Mouse (Mus musculus) intestine, embryonic 16.5 days (tissue): ENCODE measurements around the gene Zfp981. TPM values are rescaled to one million over a fixed set of nuclear protein-coding genes. Genes with fewer than 3 reads are reported as not detected.
"Not testable (repeated sequence)": the region's sequence is repeated elsewhere in the genome, so short reads cannot be mapped to it uniquely, and the experiment has no call there.

Experiments used
- ATAC-seq: fragments of 200-750 bp; cut with Nextera tagmentation; 2 replicates; pipeline ENCODE4 v1.8.0; 2017; ENCODE audit warnings: moderate TSS enrichment, moderate library complexity
- H3K27ac ChIP-seq: fragments of 300-500 bp; sonication (generic); 2 replicates; pipeline ENCODE4 v1.5.1; 2014; ENCODE audit warnings: mild to moderate bottlenecking, low read length
- H3K27me3 ChIP-seq: fragments of 300-500 bp; sonication (generic); replicated peaks from 2 replicates; pipeline ENCODE4 v1.6.1; 2014; ENCODE audit warnings: low read length, control low read depth, mixed read lengths; ENCODE audit not compliant: control insufficient read depth, insufficient read depth
- H3K36me3 ChIP-seq: fragments of 300-500 bp; sonication (generic); 2 replicates; pipeline ENCODE4 v1.6.1; 2014; ENCODE audit warnings: low read length, control low read depth; ENCODE audit not compliant: control insufficient read depth, insufficient read depth
- H3K4me1 ChIP-seq: fragments of 300-500 bp; sonication (generic); 2 replicates; pipeline ENCODE4 v1.6.1; 2014; ENCODE audit warnings: low read length, control low read depth, mixed read lengths; ENCODE audit not compliant: control insufficient read depth, insufficient read depth
- H3K4me2 ChIP-seq: fragments of 300-500 bp; sonication (generic); 2 replicates; pipeline ENCODE4 v1.6.1; 2014; ENCODE audit warnings: low read depth, low read length, control low read depth
- H3K4me3 ChIP-seq: fragments of 300-500 bp; sonication (generic); 2 replicates; pipeline ENCODE4 v1.5.1; 2014; ENCODE audit warnings: mild to moderate bottlenecking, low read length
- H3K9ac ChIP-seq: fragments of 300-500 bp; sonication (generic); 2 replicates; pipeline ENCODE4 v1.6.1; 2014; ENCODE audit warnings: low read depth, low read length
- H3K9me3 ChIP-seq: fragments of 300-500 bp; sonication (generic); 2 replicates; pipeline ENCODE4 v1.6.1; 2016; ENCODE audit warnings: low read length, control low read depth; ENCODE audit not compliant: control insufficient read depth
- WGBS: fragments of 180-500 bp; shearing (Covaris S2); extraction: QIAGEN DNeasy Blood & Tissue Kit; methylation state at CpG from one replicate; pipeline ENCODE4 v1.1.7; 2014; 5-methylcytosine and 5-hydroxymethylcytosine counted together
- polyA plus RNA-seq: library from polyadenylated mRNA; unstranded; fragments of >200 nt; fragmentation: Nextera tagmentation; extraction: Ambion mirVana; gene quantifications from 2 replicates; pipeline ENCODE4 v1.2.1, GENCODE M21; 2015

The Zfp981 gene
- polyA plus RNA-seq, 1 experiment from 2014 or later = not detected

DNA sequence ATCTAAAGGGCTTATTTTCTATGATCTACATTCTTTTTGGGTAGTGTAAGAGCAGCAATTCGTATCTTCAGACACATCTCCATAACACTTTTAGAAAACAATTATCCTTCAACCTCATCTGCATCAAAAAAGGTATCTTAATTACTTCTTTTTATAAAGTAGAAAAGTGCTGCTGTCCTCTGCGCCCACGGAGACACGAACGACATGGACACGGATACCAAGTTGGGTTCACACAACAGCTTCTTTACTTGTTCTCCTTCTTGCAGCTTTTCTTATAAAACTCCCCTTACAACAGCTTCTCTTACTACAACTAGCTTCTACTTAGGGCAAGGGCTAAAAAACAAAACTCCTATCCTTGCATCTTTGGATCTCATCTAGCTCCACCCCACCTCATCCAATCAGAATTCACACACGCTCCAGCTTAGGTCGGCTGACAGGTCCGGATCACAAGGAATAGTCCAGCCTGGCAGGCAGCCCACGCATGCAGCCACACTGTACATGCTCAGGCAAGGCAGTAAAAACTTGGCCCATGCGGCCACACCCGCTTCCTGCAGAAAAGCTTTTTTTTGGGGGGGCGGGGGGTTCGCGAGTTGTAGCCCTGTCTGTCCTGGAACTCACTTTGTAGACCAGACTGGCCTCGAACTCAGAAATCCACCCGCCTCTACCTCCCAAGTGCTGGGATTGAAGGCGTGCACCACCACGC, 38.0 kb upstream of the Zfp981 start:
- H3K9me3 ChIP-seq, H3K36me3 ChIP-seq, H3K4me2 ChIP-seq, H3K27me3 ChIP-seq, ATAC-seq, H3K4me1 ChIP-seq, H3K27ac ChIP-seq, H3K4me3 ChIP-seq, H3K9ac ChIP-seq: not testable (repeated sequence)
- 86% methylated on average over 17 of the region's 19 CpGs for WGBS

- not testable (repeated sequence) for H3K9me3 ChIP-seq, H3K4me1 ChIP-seq, H3K27ac ChIP-seq, H3K9ac ChIP-seq, H3K36me3 ChIP-seq, H3K4me2 ChIP-seq, H3K27me3 ChIP-seq, H3K4me3 ChIP-seq
- 0 out of 2 replicates have a peak, but pooled peaks have one; percentile 11 for ATAC-seq
- WGBS = 94% methylated on average over 10 of the region's 12 CpGs
Measured at GRCm38 (mm10) chr4:146469984-146470383, 31.8 kb upstream of the Zfp981 start.

DNA sequence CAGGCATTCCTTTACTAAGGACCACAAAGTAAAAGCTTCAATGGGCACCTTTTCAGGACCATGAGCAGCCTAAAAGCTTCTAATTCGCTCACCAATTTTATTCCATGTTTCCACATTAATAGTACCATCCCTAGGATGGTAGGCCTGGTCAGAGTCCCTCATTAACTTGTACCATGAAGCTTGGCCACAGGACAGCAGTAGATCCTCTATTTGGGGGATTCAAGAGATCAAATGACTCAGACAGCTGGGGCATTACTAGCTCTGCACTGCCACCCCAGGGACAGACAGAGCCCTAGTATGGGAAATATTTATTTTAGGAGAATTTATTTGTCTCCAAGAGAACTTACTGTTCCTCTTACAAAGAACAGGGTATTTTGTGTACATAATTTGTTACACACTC, 27.6 kb upstream of the Zfp981 start:
- H3K4me3 ChIP-seq, H3K27ac ChIP-seq, H3K36me3 ChIP-seq, H3K4me1 ChIP-seq, H3K4me2 ChIP-seq, H3K27me3 ChIP-seq, H3K9ac ChIP-seq: not testable (repeated sequence)
- ATAC-seq = peak; percentile 19; the same call in 1 of the 2 replicates
- peaks cover 20% of the 10 kb centered on the region for H3K9me3 ChIP-seq
- no CpG with 5 or more reads among the region's 1 CpGs for WGBS

DNA sequence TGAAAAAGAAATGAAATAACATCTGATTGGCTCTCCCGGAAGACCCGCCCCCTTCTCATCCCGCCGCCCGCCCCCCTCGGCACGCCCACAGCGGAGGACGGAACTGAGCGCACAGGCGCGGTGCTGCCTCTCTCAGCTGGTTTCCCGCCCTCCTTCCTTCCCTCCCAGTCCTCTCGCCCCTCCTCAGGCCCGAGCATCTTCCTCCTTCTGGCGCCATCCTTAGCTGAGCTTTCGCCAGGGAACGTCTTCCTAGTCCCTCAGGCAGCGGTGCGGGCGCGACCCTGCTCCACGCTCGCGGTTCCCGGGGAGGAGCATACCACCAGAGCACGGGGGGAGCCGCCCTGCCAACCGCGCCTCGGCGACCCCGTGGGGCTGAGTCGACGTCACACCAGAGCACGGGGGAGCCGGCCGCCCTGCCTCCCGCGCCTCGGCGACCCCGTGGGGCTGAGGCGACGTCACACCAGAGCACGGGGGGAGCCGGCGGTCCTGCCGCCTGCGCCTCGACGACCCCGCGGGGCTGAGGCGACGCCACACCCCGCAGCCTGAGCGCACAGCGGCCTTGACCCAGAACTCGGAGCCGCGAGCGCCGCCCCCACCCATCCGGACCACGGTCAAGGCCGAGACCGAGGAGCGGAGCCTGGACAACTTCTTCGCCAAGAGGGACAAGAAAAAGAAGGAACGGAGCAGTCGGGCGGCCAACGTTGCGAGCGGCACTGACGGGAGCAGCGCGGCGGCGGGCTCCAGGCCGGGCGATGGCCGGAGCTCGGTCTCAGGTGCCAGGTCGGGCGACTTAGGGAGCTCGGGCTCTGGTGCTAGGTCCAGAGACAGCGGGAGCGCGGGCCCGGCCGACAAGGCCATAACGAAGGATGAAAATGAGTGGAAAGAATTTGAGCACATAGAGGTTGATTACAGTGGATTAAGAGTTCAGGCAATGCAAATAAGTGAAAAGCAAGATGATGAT, 26.8 kb upstream of the Zfp981 start:
- H3K9ac ChIP-seq, H3K36me3 ChIP-seq, H3K27me3 ChIP-seq, H3K4me3 ChIP-seq, H3K27ac ChIP-seq, H3K4me2 ChIP-seq, H3K4me1 ChIP-seq: not testable (repeated sequence)
- WGBS = 53% methylated on average over 56 of the region's 94 CpGs
- peaks cover 17% of the 10 kb centered on the region for H3K9me3 ChIP-seq
- peak; percentile 79 for ATAC-seq

DNA sequence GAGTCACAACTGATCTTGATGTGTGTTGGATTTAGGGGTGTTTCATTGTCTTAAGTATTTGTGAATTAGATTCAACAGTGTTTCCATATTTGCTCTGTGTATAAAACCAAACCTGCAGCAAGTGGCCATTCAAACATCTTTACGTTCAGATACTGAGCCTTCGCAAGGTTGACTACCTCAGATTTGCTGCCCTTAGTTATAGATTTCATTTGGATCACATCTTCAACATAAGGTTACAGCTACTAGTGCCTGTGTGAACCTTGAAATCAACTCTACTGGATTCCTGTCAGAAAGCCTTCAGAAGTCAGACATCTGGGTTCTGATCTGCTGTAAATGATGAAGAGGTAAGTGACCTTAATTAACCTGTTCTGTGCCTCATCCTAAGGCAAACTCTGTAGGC, 25.6 kb upstream of the Zfp981 start:
- peaks cover 23% of the 10 kb centered on the region for H3K9me3 ChIP-seq
- not testable (repeated sequence) for H3K4me2 ChIP-seq, ATAC-seq, H3K27me3 ChIP-seq, H3K36me3 ChIP-seq, H3K9ac ChIP-seq, H3K4me1 ChIP-seq, H3K27ac ChIP-seq, H3K4me3 ChIP-seq
- WGBS = 96% methylated on average over 2 of the region's 2 CpGs

- H3K4me3 ChIP-seq, H3K27ac ChIP-seq, H3K9ac ChIP-seq, ATAC-seq, H3K4me1 ChIP-seq, H3K36me3 ChIP-seq, H3K27me3 ChIP-seq, H3K4me2 ChIP-seq: not testable (repeated sequence)
- peaks cover 28% of the 10 kb centered on the region for H3K9me3 ChIP-seq
- WGBS = 82% methylated on average over 3 of the region's 3 CpGs
Measured at GRCm38 (mm10) chr4:146476959-146477358, 24.9 kb upstream of the Zfp981 start.

- H3K9ac ChIP-seq, H3K36me3 ChIP-seq, H3K27ac ChIP-seq, H3K4me2 ChIP-seq, H3K4me3 ChIP-seq, H3K4me1 ChIP-seq, H3K27me3 ChIP-seq: not testable (repeated sequence)
- peaks cover 52% of the 10 kb centered on the region for H3K9me3 ChIP-seq
- ATAC-seq = peak; percentile 27; the same call in 1 of the 2 replicates
- WGBS = 70% methylated on average over 6 of the region's 6 CpGs
Measured at GRCm38 (mm10) chr4:146480376-146481096, 21.3 kb upstream of the Zfp981 start.

- not testable (repeated sequence) for H3K27ac ChIP-seq, H3K9ac ChIP-seq, ATAC-seq, H3K36me3 ChIP-seq, H3K4me2 ChIP-seq, H3K27me3 ChIP-seq, H3K4me3 ChIP-seq, H3K4me1 ChIP-seq
- peaks cover 44% of the 10 kb centered on the region for H3K9me3 ChIP-seq
- 88% methylated on average over 10 of the region's 10 CpGs for WGBS
Measured at GRCm38 (mm10) chr4:146482546-146482945, 19.3 kb upstream of the Zfp981 start.

- peak; percentile 56 for ATAC-seq
- H3K9ac ChIP-seq, H3K4me1 ChIP-seq, H3K27me3 ChIP-seq, H3K4me2 ChIP-seq, H3K4me3 ChIP-seq, H3K36me3 ChIP-seq, H3K27ac ChIP-seq: not testable (repeated sequence)
- H3K9me3 ChIP-seq = peaks cover 42% of the 10 kb centered on the region
- 72% methylated on average over 13 of the region's 13 CpGs for WGBS
Measured at GRCm38 (mm10) chr4:146483571-146484280, 18.1 kb upstream of the Zfp981 start.
